Mouse (Mus musculus): ENCODE data around the gene Trp53tg5. TPM values are rescaled to one million over a fixed set of nuclear protein-coding genes. Genes with fewer than 3 reads are reported as not detected.

Trp53tg5 gene
- polyA plus RNA-seq, 1 experiment from 2014 or later = not detected

DNA sequence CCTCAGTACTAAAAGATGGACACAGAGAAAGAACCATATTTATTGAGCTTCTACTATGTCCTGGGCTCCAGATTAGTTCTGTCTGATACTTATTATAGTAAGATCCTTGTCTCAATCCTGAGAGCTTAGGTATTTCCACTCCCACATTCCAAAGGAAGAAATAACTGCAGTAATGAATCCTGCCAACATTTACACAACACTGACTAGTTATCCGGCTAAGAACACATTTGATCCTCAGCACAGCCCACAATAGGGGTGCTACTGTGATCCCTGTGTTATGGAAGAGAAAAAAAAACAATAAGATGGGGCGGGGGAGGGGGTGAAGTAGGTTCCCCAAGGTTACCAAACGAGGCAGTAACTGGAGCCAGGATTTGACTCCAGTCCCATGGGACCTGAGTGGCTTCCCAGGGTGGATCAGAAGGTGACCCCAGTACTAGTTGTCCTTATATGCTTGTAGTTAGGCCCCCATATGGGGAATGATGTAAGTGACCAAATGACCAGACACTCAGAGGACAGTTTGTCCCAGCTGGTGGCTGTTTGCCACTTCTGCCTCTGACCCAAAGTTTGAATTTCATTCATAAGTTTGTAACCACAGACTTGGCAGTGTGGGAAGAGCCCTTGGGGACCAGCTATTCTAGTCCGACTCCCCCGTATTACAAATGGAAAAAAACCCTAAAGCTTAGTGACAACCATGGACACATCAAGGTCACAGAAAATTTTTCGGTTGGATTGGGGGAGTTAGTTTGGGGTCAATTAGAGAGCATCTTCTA lies 17.9 kb downstream of the Trp53tg5 start:
- Histone ChIP-seq H3K4me3 (ENCODE audit: low read length) (no peak overlapping the region), H3K9me3 (ENCODE audit: control insufficient read depth, low read length) (no peaks in the 10 kb centered on the region), H3K36me3 (ENCODE audit: control insufficient read depth, insufficient read depth, low read length) (no peaks in the 10 kb centered on the region), H3K9ac (ENCODE audit: low read length) (no peak overlapping the region), H3K27ac (ENCODE audit: low read length) (peak overlapping the region; percentile 94), H3K4me2 (ENCODE audit: low read depth, low read length) (no peak overlapping the region), H3K27me3 (ENCODE audit: control insufficient read depth, insufficient read depth, low read depth, low read length) (no peaks in the 10 kb centered on the region), H3K4me1 (replicated peaks; ENCODE audit: control insufficient read depth, insufficient read depth, low read length) (peaks cover 53% of the 10 kb centered on the region)
- 52% methylated on average over 6 of the region's 6 CpGs for WGBS
- peak; percentile 10; the same call in 1 of the 2 replicates for ATAC-seq (ENCODE audit: low read depth)

DNA sequence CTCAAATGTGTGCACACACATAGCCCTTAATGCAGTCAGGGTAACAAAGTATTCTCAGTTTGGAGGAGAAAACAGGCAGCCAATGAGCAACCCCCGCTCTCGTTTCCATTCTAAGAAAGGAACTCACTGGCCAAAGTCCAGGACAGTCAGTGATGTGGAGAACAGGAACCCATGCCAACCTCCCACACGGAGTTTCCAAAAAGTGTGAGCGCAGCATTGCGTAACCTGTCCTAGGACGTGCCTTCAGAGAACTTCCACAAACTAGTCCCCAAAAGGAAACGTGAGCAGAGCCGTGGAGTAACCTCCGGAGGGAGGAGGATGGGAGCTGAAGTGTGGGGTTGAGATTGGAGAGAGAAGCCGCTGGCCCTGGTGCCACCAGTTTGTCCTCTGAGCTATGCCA lies 18.7 kb downstream of the Trp53tg5 start:
- 23% methylated on average over 10 of the region's 10 CpGs for WGBS
- Histone ChIP-seq H3K9ac (ENCODE audit: low read length) (no peak overlapping the region), H3K27ac (ENCODE audit: low read length) (peak overlapping the region; percentile 94), H3K4me1 (replicated peaks; ENCODE audit: control insufficient read depth, insufficient read depth, low read length) (peaks cover 53% of the 10 kb centered on the region), H3K4me2 (ENCODE audit: low read depth, low read length) (no peak overlapping the region), H3K9me3 (ENCODE audit: control insufficient read depth, low read length) (no peaks in the 10 kb centered on the region), H3K27me3 (ENCODE audit: control insufficient read depth, insufficient read depth, low read depth, low read length) (no peaks in the 10 kb centered on the region), H3K36me3 (ENCODE audit: control insufficient read depth, insufficient read depth, low read length) (no peaks in the 10 kb centered on the region), H3K4me3 (ENCODE audit: low read length) (no peak overlapping the region)
- peak; percentile 73 for ATAC-seq (ENCODE audit: low read depth)

DNA sequence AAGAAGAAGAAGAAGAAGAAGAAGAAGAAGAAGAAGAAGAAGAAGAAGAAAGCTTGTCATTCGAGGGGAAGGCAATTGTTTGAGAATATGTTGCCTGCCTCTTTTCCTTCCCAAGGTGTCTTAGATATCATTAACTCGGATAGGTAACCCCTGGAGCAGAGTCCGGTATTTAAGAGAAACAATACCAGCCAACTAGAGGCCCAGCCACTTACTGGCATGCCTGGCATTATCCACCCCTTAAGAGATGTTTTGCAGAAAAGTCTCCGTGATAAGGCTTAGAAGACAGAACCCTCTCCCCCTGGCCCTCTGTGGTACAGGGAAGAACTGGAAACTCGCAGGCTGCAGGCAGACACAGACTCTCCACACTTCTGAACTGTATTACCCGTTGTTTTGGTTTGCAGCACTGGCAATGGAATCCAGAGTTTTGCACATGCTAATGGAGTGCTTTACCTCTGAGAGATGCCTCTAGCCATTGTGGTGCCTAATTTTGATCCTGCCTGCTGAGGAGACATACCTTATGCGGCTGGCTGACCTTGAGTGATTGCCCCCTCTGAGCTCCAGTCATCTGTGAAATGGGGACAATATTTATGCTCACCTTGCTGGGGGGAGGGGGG lies 19.5 kb downstream of the Trp53tg5 start:
- H3K4me2 ChIP-seq (ENCODE audit: low read depth, low read length) = no peak overlapping the region
- peak overlapping the region; percentile 94; the same call in 1 of the 2 replicates for H3K27ac ChIP-seq (ENCODE audit: low read length)
- H3K9ac ChIP-seq (ENCODE audit: low read length) = no peak overlapping the region
- WGBS = 55% methylated on average over 7 of the region's 7 CpGs
- no peaks in the 10 kb centered on the region for H3K36me3 ChIP-seq (ENCODE audit: control insufficient read depth, insufficient read depth, low read length)
- no peaks in the 10 kb centered on the region for H3K27me3 ChIP-seq (ENCODE audit: control insufficient read depth, insufficient read depth, low read depth, low read length)
- no peak overlapping the region for H3K4me3 ChIP-seq (ENCODE audit: low read length)
- ATAC-seq (ENCODE audit: low read depth) = no peak
- H3K4me1 ChIP-seq (replicated peaks; ENCODE audit: control insufficient read depth, insufficient read depth, low read length) = peaks cover 57% of the 10 kb centered on the region
- H3K9me3 ChIP-seq (ENCODE audit: control insufficient read depth, low read length) = no peaks in the 10 kb centered on the region

DNA sequence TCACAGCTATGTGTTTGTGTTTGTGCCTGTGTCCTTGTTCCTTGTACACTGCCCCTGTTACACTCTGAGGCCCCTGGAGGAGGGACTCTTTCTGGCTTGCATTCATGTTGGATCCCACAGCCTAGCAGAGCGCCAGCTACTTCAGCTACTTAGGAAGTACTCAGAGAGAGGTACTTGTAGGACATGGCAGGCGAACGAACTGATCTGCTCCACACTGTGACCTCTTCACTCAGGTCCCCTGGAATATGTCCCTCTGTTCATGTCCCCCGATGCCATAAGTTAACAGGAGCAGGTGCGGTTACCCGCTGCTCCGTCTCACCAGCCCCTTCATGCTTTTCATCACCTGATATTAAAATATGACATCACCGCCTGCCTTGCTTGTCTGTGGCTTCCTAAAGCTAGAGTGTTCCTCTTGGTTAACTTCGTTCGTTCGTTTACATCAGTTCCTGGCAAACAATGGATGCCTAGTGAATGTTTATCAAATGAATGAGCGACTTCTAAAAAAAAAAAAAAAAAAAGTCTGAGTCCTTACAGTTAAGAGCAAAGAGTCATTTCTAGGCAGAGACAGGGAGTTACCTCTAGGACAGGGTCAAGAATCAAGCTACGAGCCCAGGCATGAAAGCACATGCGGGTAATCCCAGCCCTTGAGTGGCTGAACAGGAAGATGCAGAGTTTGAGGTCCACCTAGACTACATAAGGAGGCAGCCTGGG lies 20.3 kb downstream of the Trp53tg5 start:
- Histone ChIP-seq H3K4me1 (replicated peaks; ENCODE audit: control insufficient read depth, insufficient read depth, low read length) (peaks cover 59% of the 10 kb centered on the region), H3K36me3 (ENCODE audit: control insufficient read depth, insufficient read depth, low read length) (no peaks in the 10 kb centered on the region), H3K27me3 (ENCODE audit: control insufficient read depth, insufficient read depth, low read depth, low read length) (no peaks in the 10 kb centered on the region), H3K4me3 (ENCODE audit: low read length) (no peak overlapping the region), H3K4me2 (ENCODE audit: low read depth, low read length) (no peak overlapping the region), H3K27ac (ENCODE audit: low read length) (peak overlapping the region; percentile 60), H3K9ac (ENCODE audit: low read length) (0 out of 2 replicates have a peak overlapping the region, but pooled peaks have one; percentile 16), H3K9me3 (ENCODE audit: control insufficient read depth, low read length) (no peaks in the 10 kb centered on the region)
- WGBS = 38% methylated on average over 14 of the region's 14 CpGs
- no peak for ATAC-seq (ENCODE audit: low read depth)

DNA sequence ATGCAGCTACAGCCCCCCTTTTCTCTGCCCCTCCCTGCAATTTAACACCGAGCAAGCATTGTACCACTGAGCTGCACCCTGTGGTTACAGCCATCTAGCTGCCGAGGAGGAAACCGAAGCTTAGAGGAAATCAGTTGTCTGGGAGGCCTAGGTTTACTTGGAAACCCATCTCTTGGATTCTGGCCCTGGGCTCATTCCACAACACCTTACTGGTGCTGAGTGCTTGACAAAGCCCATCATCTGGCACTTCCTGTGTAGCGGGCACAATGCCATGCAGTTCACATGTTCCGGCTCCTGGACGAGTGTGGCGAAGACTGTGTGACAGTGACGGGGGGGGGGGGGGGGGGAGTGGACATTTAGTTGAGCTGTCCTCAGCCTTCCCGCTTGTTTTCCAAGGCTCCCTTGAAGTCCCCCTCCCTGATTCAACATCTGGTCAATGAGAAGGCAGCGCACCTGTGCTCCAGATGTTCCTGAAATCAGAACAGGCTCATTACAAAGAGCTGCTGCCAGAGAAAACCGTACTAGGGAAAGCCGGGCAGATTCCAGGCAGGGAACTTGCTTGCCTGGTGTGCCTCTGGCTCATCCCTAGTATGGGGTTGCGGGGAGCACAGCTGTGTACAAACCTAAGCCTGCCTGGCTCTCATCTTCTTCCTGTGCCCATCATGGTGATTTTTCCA lies 21.4 kb downstream of the Trp53tg5 start:
- Histone ChIP-seq H3K4me1 (replicated peaks; ENCODE audit: control insufficient read depth, insufficient read depth, low read length) (peaks cover 58% of the 10 kb centered on the region), H3K4me3 (ENCODE audit: low read length) (no peak overlapping the region), H3K4me2 (ENCODE audit: low read depth, low read length) (no peak overlapping the region), H3K27ac (ENCODE audit: low read length) (no peak overlapping the region; the same call in 1 of the 2 replicates), H3K36me3 (ENCODE audit: control insufficient read depth, insufficient read depth, low read length) (no peaks in the 10 kb centered on the region), H3K27me3 (ENCODE audit: control insufficient read depth, insufficient read depth, low read depth, low read length) (no peaks in the 10 kb centered on the region), H3K9ac (ENCODE audit: low read length) (no peak overlapping the region), H3K9me3 (ENCODE audit: control insufficient read depth, low read length) (no peaks in the 10 kb centered on the region)
- peak; percentile 49 for ATAC-seq (ENCODE audit: low read depth)
- WGBS = 31% methylated on average over 12 of the region's 13 CpGs

- H3K27me3 ChIP-seq (ENCODE audit: control insufficient read depth, insufficient read depth, low read depth, low read length) = no peaks in the 10 kb centered on the region
- H3K9ac ChIP-seq (ENCODE audit: low read length) = no peak overlapping the region
- no peak overlapping the region for H3K4me3 ChIP-seq (ENCODE audit: low read length)
- H3K4me1 ChIP-seq (replicated peaks; ENCODE audit: control insufficient read depth, insufficient read depth, low read length) = peaks cover 34% of the 10 kb centered on the region
- ATAC-seq (ENCODE audit: low read depth) = 0 out of 2 replicates have a peak, but pooled peaks have one; percentile 8
- no peak overlapping the region for H3K4me2 ChIP-seq (ENCODE audit: low read depth, low read length)
- H3K36me3 ChIP-seq (ENCODE audit: control insufficient read depth, insufficient read depth, low read length) = no peaks in the 10 kb centered on the region
- WGBS = 62% methylated on average over 14 of the region's 14 CpGs
- H3K9me3 ChIP-seq (ENCODE audit: control insufficient read depth, low read length) = no peaks in the 10 kb centered on the region
- peak overlapping the region; percentile 24; the same call in 1 of the 2 replicates for H3K27ac ChIP-seq (ENCODE audit: low read length)
Measured at GRCm38 (mm10) chr2:164449341-164450042, 24.0 kb downstream of the Trp53tg5 start.

- peaks cover 29% of the 10 kb centered on the region for H3K4me1 ChIP-seq (replicated peaks; ENCODE audit: control insufficient read depth, insufficient read depth, low read length)
- ATAC-seq (ENCODE audit: low read depth) = no peak
- peak overlapping the region; percentile 24; the same call in 1 of the 2 replicates for H3K27ac ChIP-seq (ENCODE audit: low read length)
Measured at GRCm38 (mm10) chr2:164448921-164449320, 24.6 kb downstream of the Trp53tg5 start.

GRCm38 (mm10) chr2:164448140-164448539 lies 25.4 kb downstream of the Trp53tg5 start:
- 92% methylated on average over 1 of the region's 1 CpGs for WGBS
- Histone ChIP-seq H3K9ac (ENCODE audit: low read length) (no peak overlapping the region), H3K27me3 (ENCODE audit: control insufficient read depth, insufficient read depth, low read depth, low read length) (no peaks in the 10 kb centered on the region), H3K4me1 (replicated peaks; ENCODE audit: control insufficient read depth, insufficient read depth, low read length) (peaks cover 27% of the 10 kb centered on the region), H3K36me3 (ENCODE audit: control insufficient read depth, insufficient read depth, low read length) (no peaks in the 10 kb centered on the region), H3K27ac (ENCODE audit: low read length) (no peak overlapping the region), H3K4me3 (ENCODE audit: low read length) (no peak overlapping the region), H3K4me2 (ENCODE audit: low read depth, low read length) (no peak overlapping the region), H3K9me3 (ENCODE audit: control insufficient read depth, low read length) (no peaks in the 10 kb centered on the region)
- ATAC-seq (ENCODE audit: low read depth) = no peak

More at GRCm38 (mm10) chr2:164448921-164449320, 24.6 kb downstream of the Trp53tg5 start:
- no peaks in the 10 kb centered on the region for H3K9me3 ChIP-seq (ENCODE audit: control insufficient read depth, low read length)
- no peak overlapping the region for H3K4me2 ChIP-seq (ENCODE audit: low read depth, low read length)
- no peaks in the 10 kb centered on the region for H3K36me3 ChIP-seq (ENCODE audit: control insufficient read depth, insufficient read depth, low read length)
- no peaks in the 10 kb centered on the region for H3K27me3 ChIP-seq (ENCODE audit: control insufficient read depth, insufficient read depth, low read depth, low read length)
- H3K4me3 ChIP-seq (ENCODE audit: low read length) = no peak overlapping the region
- no peak overlapping the region for H3K9ac ChIP-seq (ENCODE audit: low read length)
- 45% methylated on average over 5 of the region's 5 CpGs for WGBS

Data from lung, embryonic 16.5 days (tissue).